Mouse (Mus musculus): ENCODE data around the gene Wfdc15b. TPM values are rescaled to one million over a fixed set of nuclear protein-coding genes. Genes with fewer than 3 reads are reported as not detected.

Gene Wfdc15b
- polyA plus RNA-seq, 1 experiment, result not detected

- Histone ChIP-seq H3K27ac (ENCODE audit: insufficient read depth, low read length) (no peak overlapping the region), H3K4me3 (ENCODE audit: insufficient read depth, low read length) (peak overlapping the region; percentile 26), H3K4me1 (ENCODE audit: control insufficient read depth, insufficient read depth, low read length) (peaks cover under 1% of the 10 kb centered on the region; the same call in 1 of the 2 replicates)
- TF ChIP-seq POLR2A (IDR thresholded peaks at IDR 0.05; ENCODE audit: extremely low read depth, insufficient read depth, low read length) (no peak), CTCF (IDR thresholded peaks at IDR 0.05; ENCODE audit: extremely low read depth, insufficient read depth, low read length) (no peak)
Measured at GRCm38 (mm10) chr2:164168571-164168946, 52.9 kb downstream of the Wfdc15b start.

DNA sequence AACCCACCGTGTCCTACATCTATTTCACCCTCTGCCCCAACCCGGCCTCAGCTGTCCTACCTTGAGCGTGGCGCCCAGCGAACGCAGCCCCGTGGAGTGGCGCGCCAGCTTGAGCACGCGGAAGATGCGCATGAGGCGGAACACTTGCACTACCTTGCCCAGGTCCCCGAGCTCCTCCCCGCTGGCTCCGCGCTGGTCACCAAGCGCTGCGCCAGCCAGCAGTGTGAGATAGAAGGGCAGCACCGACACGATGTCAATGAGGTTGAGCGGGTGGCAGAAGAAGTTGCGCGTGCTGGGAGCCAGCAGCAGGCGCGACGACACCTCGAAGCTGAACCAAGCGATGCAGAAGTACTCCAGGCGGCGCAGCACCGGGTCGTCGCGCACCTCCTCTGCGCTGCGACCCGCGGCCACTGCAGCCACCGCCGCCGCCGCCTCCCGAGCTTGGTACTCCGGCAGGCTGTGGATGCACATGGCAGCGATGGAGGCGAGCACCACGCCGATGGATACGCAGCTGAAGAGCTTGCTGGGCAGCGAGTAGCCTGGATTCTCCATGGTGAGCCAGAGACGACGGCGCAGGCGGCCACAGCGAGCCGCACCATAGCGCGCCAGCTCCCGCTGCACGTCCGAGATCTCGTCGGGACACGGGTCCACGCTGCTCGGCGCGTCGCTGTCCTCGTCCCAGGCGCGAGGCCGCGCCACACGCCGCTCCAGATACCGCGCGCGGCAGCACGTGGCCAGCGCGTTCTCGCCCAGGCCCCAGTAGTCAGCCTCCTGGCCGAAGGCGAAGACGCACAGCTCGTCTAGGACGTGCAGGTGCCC, 53.5 kb downstream of the Wfdc15b start:
- Histone ChIP-seq H3K4me3 (ENCODE audit: insufficient read depth, low read length) (peak overlapping the region; percentile 26), H3K4me1 (ENCODE audit: control insufficient read depth, insufficient read depth, low read length) (no peaks in the 10 kb centered on the region; the same call in 1 of the 2 replicates), H3K27ac (ENCODE audit: insufficient read depth, low read length) (no peak overlapping the region)
- TF ChIP-seq POLR2A (IDR thresholded peaks at IDR 0.05; ENCODE audit: extremely low read depth, insufficient read depth, low read length), result no peak
- TF ChIP-seq CTCF (IDR thresholded peaks at IDR 0.05; ENCODE audit: extremely low read depth, insufficient read depth, low read length), result no peak

- Histone ChIP-seq H3K4me3 (ENCODE audit: insufficient read depth, low read length) (no peak overlapping the region), H3K4me1 (ENCODE audit: control insufficient read depth, insufficient read depth, low read length) (no peaks in the 10 kb centered on the region; the same call in 1 of the 2 replicates), H3K27ac (ENCODE audit: insufficient read depth, low read length) (no peak overlapping the region)
- TF ChIP-seq POLR2A (IDR thresholded peaks at IDR 0.05; ENCODE audit: extremely low read depth, insufficient read depth, low read length) (no peak), CTCF (IDR thresholded peaks at IDR 0.05; ENCODE audit: extremely low read depth, insufficient read depth, low read length) (no peak)
Measured at GRCm38 (mm10) chr2:164164941-164165340, 56.5 kb downstream of the Wfdc15b start.

Other genes with a start within 250 kb of the Wfdc15b start
- 307 and 314 TPM in 2 replicates for gene Ywhab, start 226.7 kb downstream of the Wfdc15b start, polyA plus RNA-seq (2012; rRNA removed)
- 0.78 and 1.0 TPM in 2 replicates for gene Pabpc1l, start 196.2 kb downstream of the Wfdc15b start, polyA plus RNA-seq (2012; rRNA removed)
- gene Stk4, start 151.3 kb downstream of the Wfdc15b start, polyA plus RNA-seq (2012; rRNA removed), result 20.3 and 20.9 TPM in 2 replicates
- gene Tomm34, start 150.5 kb downstream of the Wfdc15b start, polyA plus RNA-seq (2012; rRNA removed), result 93.7 and 96.7 TPM in 2 replicates
- gene Kcns1, start 50.5 kb downstream of the Wfdc15b start, polyA plus RNA-seq (2012; rRNA removed), result 17.3 and 17.6 TPM in 2 replicates
- gene Wfdc5, start 38.9 kb downstream of the Wfdc15b start, polyA plus RNA-seq (2012; rRNA removed), result not detected in 2 replicates
- gene Wfdc12, start 31.1 kb downstream of the Wfdc15b start, polyA plus RNA-seq (2012; rRNA removed), result 0.19 TPM in 2 replicates
- gene Wfdc15a, start 21.5 kb downstream of the Wfdc15b start, polyA plus RNA-seq (2012; rRNA removed), result 0.29 TPM in 1 of 2 replicates, not detected in the other
- not detected in 2 replicates for gene Svs2, start 16.8 kb upstream of the Wfdc15b start, polyA plus RNA-seq (2012; rRNA removed)
- gene Svs3b, start 35.0 kb upstream of the Wfdc15b start, polyA plus RNA-seq (2012; rRNA removed), result not detected in 2 replicates
- not detected in 2 replicates for gene Svs4, start 56.8 kb upstream of the Wfdc15b start, polyA plus RNA-seq (2012; rRNA removed)
- gene Svs3a, start 67.6 kb upstream of the Wfdc15b start, polyA plus RNA-seq (2012; rRNA removed), result not detected in 2 replicates
- not detected in 2 replicates for gene Svs6, start 95.1 kb upstream of the Wfdc15b start, polyA plus RNA-seq (2012; rRNA removed)
- not detected in 2 replicates for gene Svs5, start 111.1 kb upstream of the Wfdc15b start, polyA plus RNA-seq (2012; rRNA removed)
- gene Slpi, start 167.4 kb upstream of the Wfdc15b start, polyA plus RNA-seq (2012; rRNA removed), result 0.33 and 1.5 TPM in 2 replicates
- 1.1 and 1.3 TPM in 2 replicates for gene Rbpjl, start 181.5 kb upstream of the Wfdc15b start, polyA plus RNA-seq (2012; rRNA removed)
- 16.2 and 17.4 TPM in 2 replicates for gene Matn4, start 183.5 kb upstream of the Wfdc15b start, polyA plus RNA-seq (2012; rRNA removed)
- gene Sdc4, start 222.2 kb upstream of the Wfdc15b start, polyA plus RNA-seq (2012; rRNA removed), result 47.1 and 50.7 TPM in 2 replicates
- 58.1 and 64.5 TPM in 2 replicates for gene Sys1, start 235.3 kb upstream of the Wfdc15b start, polyA plus RNA-seq (2012; rRNA removed)
- 7.4 and 9.5 TPM in 2 replicates for gene Gm20458, start 239.3 kb upstream of the Wfdc15b start, polyA plus RNA-seq (2012; rRNA removed)